Mouse (Mus musculus): ENCODE measurements around the gene Mprip. TPM values are rescaled to one million over a fixed set of nuclear protein-coding genes. Genes with fewer than 3 reads are reported as not detected.

Gene Mprip
- polyA plus RNA-seq, 2 experiments: 87.1 to 122 TPM

DNA sequence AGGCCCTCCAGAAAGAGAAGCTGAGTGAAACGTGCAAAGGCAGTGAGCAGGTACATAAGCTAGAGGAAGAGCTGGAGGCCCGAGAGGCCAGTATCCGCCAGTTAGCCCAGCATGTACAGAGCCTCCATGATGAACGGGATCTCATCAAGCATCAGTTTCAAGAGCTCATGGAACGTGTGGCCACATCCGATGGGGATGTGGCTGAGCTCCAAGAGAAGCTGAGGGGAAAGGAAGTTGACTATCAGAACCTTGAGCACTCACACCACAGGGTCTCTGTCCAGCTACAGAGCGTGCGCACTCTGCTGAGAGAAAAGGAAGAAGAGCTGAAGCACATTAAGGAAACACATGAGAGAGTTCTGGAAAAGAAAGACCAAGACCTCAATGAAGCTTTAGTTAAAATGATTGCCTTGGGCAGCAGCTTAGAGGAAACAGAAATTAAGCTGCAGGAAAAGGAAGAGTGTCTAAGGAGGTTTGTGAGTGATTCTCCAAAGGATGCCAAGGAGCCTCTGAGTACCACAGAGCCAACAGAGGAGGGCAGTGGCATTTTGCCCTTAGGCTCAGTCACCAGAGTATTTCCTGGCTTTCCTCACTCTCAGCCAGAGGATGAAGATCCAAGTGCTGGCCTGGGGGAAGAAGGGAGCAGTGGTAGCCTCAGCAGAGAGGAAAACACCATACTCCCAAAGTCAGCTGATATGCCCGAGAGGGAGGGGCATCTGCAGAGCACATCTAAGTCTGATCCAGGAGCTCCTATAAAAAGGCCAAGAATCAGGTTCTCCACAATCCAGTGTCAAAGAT lies 97.3 kb downstream of the Mprip start:
- no peak overlapping the region for H3K27ac ChIP-seq (replicated peaks; ENCODE audit: low read depth, low read length)
- WGBS: 89% methylated on average over 9 of the region's 9 CpGs

DNA sequence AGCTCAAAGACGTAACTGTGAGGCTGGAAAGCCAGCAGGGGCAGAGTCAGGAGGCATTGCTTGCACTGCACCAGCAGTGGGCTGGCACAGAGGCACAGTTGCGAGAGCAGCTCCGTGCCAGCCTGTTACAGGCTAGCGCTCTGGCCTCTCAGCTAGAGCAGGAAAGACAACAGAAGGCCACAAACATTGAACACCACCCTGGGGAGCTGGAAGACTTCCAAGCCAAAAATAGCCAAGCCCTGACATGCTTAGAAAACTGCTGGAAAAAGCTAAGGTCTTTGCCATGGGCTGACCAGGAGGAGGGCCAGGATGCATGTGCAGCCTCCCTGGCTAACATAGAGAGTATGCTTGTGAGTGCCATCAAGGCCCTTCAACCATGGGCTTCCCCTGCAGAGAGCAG lies 98.1 kb downstream of the Mprip start:
- Histone ChIP-seq H3K36me3 (ENCODE audit: control insufficient read depth, insufficient read depth, low read length) (peaks cover 96% of the 10 kb centered on the region), H3K9me3 (ENCODE audit: control insufficient read depth, low read length) (no peaks in the 10 kb centered on the region), H3K27me3 (ENCODE audit: control insufficient read depth, insufficient read depth, low read length) (no peaks in the 10 kb centered on the region), H3K4me1 (ENCODE audit: control insufficient read depth, insufficient read depth, low read length) (no peaks in the 10 kb centered on the region), H3K27ac (replicated peaks; ENCODE audit: low read depth, low read length) (no peak overlapping the region), H3K9ac (ENCODE audit: low read depth, low read length, severe bottlenecking) (no peak overlapping the region), H3K4me2 (replicated peaks; ENCODE audit: low read depth, low read length, severe bottlenecking) (no peak overlapping the region), H3K4me3 (replicated peaks; ENCODE audit: low read length) (no peak overlapping the region)
- WGBS: 95% methylated on average over 4 of the region's 4 CpGs
- TF ChIP-seq POLR2A (IDR thresholded peaks at IDR 0.05; ENCODE audit: borderline replicate concordance, extremely low read depth, insufficient read depth, insufficient read length): no peak
- ATAC-seq (ENCODE audit: low FRiP score, low read depth) (no peak), DNase-seq (ENCODE audit: low spot score) (no peak)

More for the DNA sequence above, 97.3 kb downstream of the Mprip start:
- Histone ChIP-seq H3K4me3 (replicated peaks; ENCODE audit: low read length) (no peak overlapping the region), H3K36me3 (ENCODE audit: control insufficient read depth, insufficient read depth, low read length) (peaks cover 96% of the 10 kb centered on the region), H3K9me3 (ENCODE audit: control insufficient read depth, low read length) (no peaks in the 10 kb centered on the region), H3K9ac (ENCODE audit: low read depth, low read length, severe bottlenecking) (no peak overlapping the region), H3K4me2 (replicated peaks; ENCODE audit: low read depth, low read length, severe bottlenecking) (no peak overlapping the region), H3K27me3 (ENCODE audit: control insufficient read depth, insufficient read depth, low read length) (no peaks in the 10 kb centered on the region), H3K4me1 (ENCODE audit: control insufficient read depth, insufficient read depth, low read length) (no peaks in the 10 kb centered on the region)
- ATAC-seq (ENCODE audit: low FRiP score, low read depth) (no peak), DNase-seq (ENCODE audit: low spot score) (no peak)
- TF ChIP-seq POLR2A (IDR thresholded peaks at IDR 0.05; ENCODE audit: borderline replicate concordance, extremely low read depth, insufficient read depth, insufficient read length): no peak

DNA sequence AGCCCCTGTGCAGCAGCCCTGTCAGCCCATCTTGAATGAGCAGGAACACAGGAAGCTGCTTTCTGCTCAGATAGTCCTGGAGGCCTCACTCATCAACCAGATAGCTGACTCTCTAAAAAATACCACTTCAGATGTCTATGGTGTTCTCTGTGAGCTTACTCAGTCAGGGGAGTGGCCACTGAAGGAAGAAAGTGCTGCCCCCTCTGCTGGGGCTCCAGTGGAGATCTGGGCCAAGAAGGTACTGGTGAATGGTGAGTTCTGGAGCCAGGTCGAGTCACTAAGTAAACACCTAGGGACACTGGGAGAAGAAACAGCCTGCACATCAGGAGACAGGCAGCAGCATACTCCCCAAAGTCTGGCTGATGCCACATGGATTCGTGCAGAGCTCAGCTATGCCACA lies 98.5 kb downstream of the Mprip start:
- 95% methylated on average over 2 of the region's 2 CpGs for WGBS
- Histone ChIP-seq H3K4me3 (replicated peaks; ENCODE audit: low read length) (no peak overlapping the region), H3K4me2 (replicated peaks; ENCODE audit: low read depth, low read length, severe bottlenecking) (no peak overlapping the region), H3K36me3 (ENCODE audit: control insufficient read depth, insufficient read depth, low read length) (peaks cover 96% of the 10 kb centered on the region), H3K9ac (ENCODE audit: low read depth, low read length, severe bottlenecking) (no peak overlapping the region), H3K27ac (replicated peaks; ENCODE audit: low read depth, low read length) (no peak overlapping the region), H3K27me3 (ENCODE audit: control insufficient read depth, insufficient read depth, low read length) (no peaks in the 10 kb centered on the region), H3K9me3 (ENCODE audit: control insufficient read depth, low read length) (no peaks in the 10 kb centered on the region), H3K4me1 (ENCODE audit: control insufficient read depth, insufficient read depth, low read length) (no peaks in the 10 kb centered on the region)
- DNase-seq (ENCODE audit: low spot score): no peak
- ATAC-seq (ENCODE audit: low FRiP score, low read depth): no peak
- TF ChIP-seq POLR2A (IDR thresholded peaks at IDR 0.05; ENCODE audit: borderline replicate concordance, extremely low read depth, insufficient read depth, insufficient read length): no peak

DNA sequence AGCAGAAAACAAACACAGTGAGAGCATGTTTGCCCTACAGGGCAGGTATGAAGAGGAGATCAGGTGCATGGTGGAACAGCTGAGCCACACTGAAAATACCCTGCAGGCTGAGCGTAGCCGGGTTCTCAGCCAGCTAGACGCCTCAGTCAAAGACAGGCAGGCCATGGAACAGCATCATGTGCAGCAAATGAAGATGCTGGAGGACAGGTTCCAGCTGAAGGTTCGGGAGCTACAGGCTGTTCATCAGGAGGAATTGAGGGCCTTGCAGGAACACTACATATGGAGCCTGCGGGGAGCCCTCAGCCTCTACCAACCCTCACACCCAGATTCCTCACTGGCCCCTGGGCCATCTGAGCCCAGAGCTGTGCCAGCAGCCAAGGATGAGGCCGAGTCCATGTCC lies 99.7 kb downstream of the Mprip start:
- Histone ChIP-seq H3K36me3 (ENCODE audit: control insufficient read depth, insufficient read depth, low read length) (peaks cover 97% of the 10 kb centered on the region), H3K27ac (replicated peaks; ENCODE audit: low read depth, low read length) (no peak overlapping the region), H3K9ac (ENCODE audit: low read depth, low read length, severe bottlenecking) (no peak overlapping the region), H3K9me3 (ENCODE audit: control insufficient read depth, low read length) (no peaks in the 10 kb centered on the region), H3K4me2 (replicated peaks; ENCODE audit: low read depth, low read length, severe bottlenecking) (no peak overlapping the region), H3K4me3 (replicated peaks; ENCODE audit: low read length) (no peak overlapping the region), H3K27me3 (ENCODE audit: control insufficient read depth, insufficient read depth, low read length) (no peaks in the 10 kb centered on the region), H3K4me1 (ENCODE audit: control insufficient read depth, insufficient read depth, low read length) (no peaks in the 10 kb centered on the region)
- 93% methylated on average over 6 of the region's 6 CpGs for WGBS
- TF ChIP-seq POLR2A (IDR thresholded peaks at IDR 0.05; ENCODE audit: borderline replicate concordance, extremely low read depth, insufficient read depth, insufficient read length): no peak
- ATAC-seq (ENCODE audit: low FRiP score, low read depth) (no peak), DNase-seq (ENCODE audit: low spot score) (no peak)

DNA sequence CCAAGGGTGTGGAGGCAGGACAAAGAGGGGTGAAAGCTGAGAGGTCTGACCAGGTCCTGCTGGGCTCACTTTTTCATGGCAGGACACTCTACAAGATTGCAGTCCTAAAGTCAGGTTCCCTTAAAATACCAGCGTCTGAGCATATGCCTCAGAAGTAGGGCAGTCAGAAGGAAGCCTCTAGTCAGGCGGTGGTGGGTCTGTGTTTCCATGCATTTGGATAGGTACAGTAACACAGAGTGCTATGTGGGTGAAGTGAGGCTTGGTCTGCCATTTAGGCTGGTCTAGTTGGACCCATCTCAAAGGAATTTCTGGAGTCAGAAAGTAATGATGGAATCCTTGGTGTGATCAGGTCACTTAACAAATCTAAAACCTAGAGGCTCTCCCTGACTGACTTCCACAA lies 108.2 kb downstream of the Mprip start:
- no peak for ATAC-seq (ENCODE audit: low FRiP score, low read depth)
- H3K36me3 ChIP-seq (ENCODE audit: control insufficient read depth, insufficient read depth, low read length): peaks cover 96% of the 10 kb centered on the region
- WGBS: 93% methylated on average over 2 of the region's 2 CpGs

More for the DNA sequence above, 108.2 kb downstream of the Mprip start:
- no peaks in the 10 kb centered on the region for H3K4me1 ChIP-seq (ENCODE audit: control insufficient read depth, insufficient read depth, low read length)
- TF ChIP-seq POLR2A (IDR thresholded peaks at IDR 0.05; ENCODE audit: borderline replicate concordance, extremely low read depth, insufficient read depth, insufficient read length): no peak
- H3K27me3 ChIP-seq (ENCODE audit: control insufficient read depth, insufficient read depth, low read length): no peaks in the 10 kb centered on the region
- H3K9ac ChIP-seq (ENCODE audit: low read depth, low read length, severe bottlenecking): no peak overlapping the region
- no peak for DNase-seq (ENCODE audit: low spot score)
- H3K4me2 ChIP-seq (replicated peaks; ENCODE audit: low read depth, low read length, severe bottlenecking): no peak overlapping the region
- H3K4me3 ChIP-seq (replicated peaks; ENCODE audit: low read length): no peak overlapping the region
- H3K9me3 ChIP-seq (ENCODE audit: control insufficient read depth, low read length): no peaks in the 10 kb centered on the region
- no peak overlapping the region for H3K27ac ChIP-seq (replicated peaks; ENCODE audit: low read depth, low read length)
